Mouse (Mus musculus) bone marrow macrophage, adult 2 months (primary cell): ENCODE data around the gene Utf1.

Experiments used
- CTCF ChIP-seq: IDR thresholded peaks from 2 replicates; pipeline ENCODE4 v1.5.1; 2012; ENCODE audit warnings: low read depth, mild to moderate bottlenecking, low read length, moderate library complexity
- POLR2A ChIP-seq: IDR thresholded peaks from 2 replicates; pipeline ENCODE4 v1.6.1; 2012; ENCODE audit warnings: mild to moderate bottlenecking, low read depth, low read length, borderline replicate concordance

DNA sequence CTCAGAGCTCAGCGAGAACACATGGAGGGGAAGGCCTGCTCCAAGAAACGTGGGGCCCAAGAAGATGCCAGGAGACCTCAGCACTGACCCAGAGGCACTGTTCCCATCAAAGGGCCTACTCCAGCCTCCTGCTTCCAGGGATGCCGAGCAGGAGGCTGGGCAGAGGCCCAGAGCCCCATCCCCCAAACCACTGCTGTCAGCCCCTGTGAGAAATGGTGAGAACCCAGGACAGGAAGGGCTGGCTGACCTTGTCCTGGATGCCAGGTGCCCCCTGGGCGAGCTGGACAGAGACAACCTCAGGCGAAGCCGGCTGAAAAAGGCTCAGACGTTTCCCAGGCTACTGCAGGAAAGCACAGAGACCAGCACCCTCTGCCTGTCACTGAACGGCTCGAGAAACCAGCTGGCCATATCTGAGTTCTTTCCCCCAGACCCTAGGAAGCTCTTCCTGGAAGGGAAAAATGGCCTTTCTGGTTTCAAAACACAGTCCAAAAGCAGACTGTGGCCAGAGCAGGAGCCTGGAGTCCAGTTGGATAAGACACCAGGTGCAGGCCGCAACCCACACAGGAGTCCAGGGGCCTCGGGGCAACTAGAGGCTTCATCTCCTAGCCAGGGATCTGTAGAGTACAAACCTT is 33.3 kb upstream of the Utf1 start:
- no peak for TF ChIP-seq CTCF
- TF ChIP-seq POLR2A, result no peak
